Comparison of ENCODE assay signal across 8 mouse cellular contexts in the genomic region with DNA sequence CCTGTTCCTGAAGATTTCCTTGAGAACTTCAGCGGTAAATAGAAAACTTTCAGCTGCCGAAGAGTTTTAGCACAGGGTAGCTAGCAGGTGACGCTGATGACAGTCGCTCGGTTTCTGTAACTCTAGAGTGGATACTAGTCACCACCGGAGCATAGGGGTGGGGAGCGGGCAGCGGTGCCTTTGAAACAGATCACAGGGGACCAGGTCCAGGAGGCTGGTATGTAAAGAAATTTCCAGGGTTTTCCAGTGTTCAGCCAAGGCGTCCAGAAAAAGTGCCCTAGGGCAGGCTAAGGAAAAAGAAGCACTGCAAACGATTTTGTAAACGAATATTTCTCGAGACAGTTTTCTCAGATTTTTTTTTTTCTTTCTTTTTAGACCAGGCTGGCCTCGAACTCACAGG. TPM values are rescaled to one million over a fixed set of nuclear protein-coding genes. Genes with fewer than 3 reads are reported as not detected.
DNase-seq lines count a peak whose midpoint lies in the region; ATAC-seq lines count a peak whose summit lies in the region.

Gene Cnot11, plus strand, starts transcription at position 162 of the 400 bp plus-strand sequence.

- peaks cover 18% of the 10 kb centered on the region for H3K36me3 ChIP-seq in lung, embryonic 16.5 days (ENCODE audit: control insufficient read depth, insufficient read depth, low read length)
- peaks cover 26% of the 10 kb centered on the region for H3K36me3 ChIP-seq in embryonic facial prominence, embryonic 10.5 days (replicated peaks)
- H3K36me3 ChIP-seq in heart, embryonic 12.5 days: peaks cover 23% of the 10 kb centered on the region
- peaks cover 19% of the 10 kb centered on the region for H3K36me3 ChIP-seq in midbrain, embryonic 16.5 days (ENCODE audit: control insufficient read depth, insufficient read depth, low read length)

- H3K4me3 ChIP-seq in lung, embryonic 16.5 days (ENCODE audit: low read length): peak within 1 kb of the TSS; percentile 99
- peak within 1 kb of the TSS; percentile 98 for H3K4me3 ChIP-seq in embryonic facial prominence, embryonic 10.5 days
- peak within 1 kb of the TSS; percentile 89 for H3K4me3 ChIP-seq in heart, embryonic 12.5 days
- H3K4me3 ChIP-seq in midbrain, embryonic 16.5 days (ENCODE audit: low read depth, low read length): peak within 1 kb of the TSS; percentile 96

- H3K9ac ChIP-seq in lung, embryonic 16.5 days (ENCODE audit: low read length): peak within 1 kb of the TSS; percentile 96
- peak within 1 kb of the TSS; percentile 90 for H3K9ac ChIP-seq in heart, embryonic 12.5 days
- peak within 1 kb of the TSS; percentile 97 for H3K9ac ChIP-seq in midbrain, embryonic 16.5 days (ENCODE audit: low read depth, low read length)

- H3K4me2 ChIP-seq in lung, embryonic 16.5 days (ENCODE audit: low read depth, low read length): peak within 1 kb of the TSS; percentile 96
- peak within 1 kb of the TSS; percentile 95 for H3K4me2 ChIP-seq in heart, embryonic 12.5 days
- peak within 1 kb of the TSS; percentile 91 for H3K4me2 ChIP-seq in midbrain, embryonic 16.5 days (ENCODE audit: low read length)

- peak within 1 kb of the TSS; percentile 86 for H3K27ac ChIP-seq in lung, embryonic 16.5 days (ENCODE audit: low read length)
- peak within 1 kb of the TSS; percentile 95 for H3K27ac ChIP-seq in embryonic facial prominence, embryonic 10.5 days (replicated peaks)
- peak within 1 kb of the TSS; percentile 88 for H3K27ac ChIP-seq in heart, embryonic 12.5 days (ENCODE audit: poor library complexity, severe bottlenecking)
- H3K27ac ChIP-seq in midbrain, embryonic 16.5 days (ENCODE audit: low read length): peak within 1 kb of the TSS; percentile 92

- H3K9me3 ChIP-seq in lung, embryonic 16.5 days (ENCODE audit: control insufficient read depth, low read length): no peaks in the 10 kb centered on the region
- H3K9me3 ChIP-seq in embryonic facial prominence, embryonic 10.5 days: no peaks in the 10 kb centered on the region; the same call in 1 of the 2 replicates
- no peaks in the 10 kb centered on the region for H3K9me3 ChIP-seq in heart, embryonic 12.5 days (replicated peaks)
- H3K9me3 ChIP-seq in midbrain, embryonic 16.5 days (replicated peaks; ENCODE audit: control insufficient read depth, low read length, poor library complexity, severe bottlenecking): no peaks in the 10 kb centered on the region

- no peaks in the 10 kb centered on the region; the same call in 1 of the 2 replicates for H3K27me3 ChIP-seq in lung, embryonic 16.5 days (ENCODE audit: control insufficient read depth, insufficient read depth, low read depth, low read length)
- no peaks in the 10 kb centered on the region for H3K27me3 ChIP-seq in embryonic facial prominence, embryonic 10.5 days (replicated peaks; ENCODE audit: low read depth, poor library complexity, severe bottlenecking)
- no peaks in the 10 kb centered on the region for H3K27me3 ChIP-seq in heart, embryonic 12.5 days (replicated peaks)
- no peaks in the 10 kb centered on the region for H3K27me3 ChIP-seq in midbrain, embryonic 16.5 days (ENCODE audit: control insufficient read depth, insufficient read depth, low read depth, low read length)

- DNase-seq in lung, postnatal 25 days (ENCODE audit: low spot score): no peak
- DNase-seq in embryonic facial prominence, embryonic 10.5 days (ENCODE audit: low spot score): no peak
- DNase-seq in left cerebral cortex, adult 8-10 months (ENCODE audit: low spot score in 2 of 2): no peak
- DNase-seq in spleen, postnatal 14 days (ENCODE audit: low spot score in 2 of 2): no peak
- no peak for DNase-seq in spleen, adult 12 weeks (ENCODE audit: low spot score)

- H3K4me1 ChIP-seq in lung, embryonic 16.5 days (replicated peaks; ENCODE audit: control insufficient read depth, insufficient read depth, low read length): peaks cover 11% of the 10 kb centered on the region
- H3K4me1 ChIP-seq in embryonic facial prominence, embryonic 10.5 days: peaks cover 24% of the 10 kb centered on the region
- H3K4me1 ChIP-seq in heart, embryonic 12.5 days (replicated peaks): peaks cover 12% of the 10 kb centered on the region
- H3K4me1 ChIP-seq in midbrain, embryonic 16.5 days (ENCODE audit: control insufficient read depth, insufficient read depth, low read length): peaks cover 22% of the 10 kb centered on the region

- WGBS in lung, embryonic 16.5 days: 27% methylated on average over 13 of the region's 13 CpGs
- WGBS in embryonic facial prominence, embryonic 10.5 days: 34% methylated on average over 13 of the region's 13 CpGs
- WGBS in heart, embryonic 12.5 days: 28% methylated on average over 13 of the region's 13 CpGs
- 37% methylated on average over 13 of the region's 13 CpGs for WGBS in midbrain, embryonic 16.5 days

- ATAC-seq in lung, embryonic 16.5 days (ENCODE audit: low read depth): no peak
- no peak for ATAC-seq in heart, embryonic 12.5 days (ENCODE audit: insufficient number of reproducible peaks, low FRiP score)
- no peak for ATAC-seq in midbrain, embryonic 16.5 days

RNA-seq across cellular contexts. Expression of gene Cnot11, which starts in this region (rescaled TPM):
- polyA plus RNA-seq in lung, embryonic 16.5 days (2015; fragmentation: Nextera tagmentation; extraction: Ambion mirVana): 11.7 TPM in 2 replicates
- polyA plus RNA-seq in embryonic facial prominence, embryonic 10.5 days (2016; fragmentation: Nextera tagmentation; extraction: Ambion mirVana): 23.2 and 25.3 TPM in 2 replicates
- polyA plus RNA-seq in heart, embryonic 12.5 days (2016; fragmentation: Nextera tagmentation; extraction: Ambion mirVana): 22.9 and 23.7 TPM in 2 replicates
- total RNA-seq in left cerebral cortex, adult 8-10 months (2022): 10 to 100 TPM; 23.5 to 28.0 (median 25.1) TPM
- polyA plus RNA-seq in midbrain, embryonic 16.5 days (2015; fragmentation: Nextera tagmentation; extraction: Ambion mirVana): 10.5 and 10.6 TPM in 2 replicates
